Mouse (Mus musculus): Measurements from ENCODE around the gene Xdh. TPM values are rescaled to one million over a fixed set of nuclear protein-coding genes. Genes with fewer than 3 reads are reported as not detected.

Gene Xdh
- polyA plus RNA-seq, 1 experiment from 2014 or later, result 0.39 TPM

Other genes with a start within 250 kb of the Xdh start
- gene Galnt14, start 239.7 kb downstream of the Xdh start, polyA plus RNA-seq (2014; fragmentation: Nextera tagmentation; extraction: Ambion mirVana), result 1.5 and 2.1 TPM in 2 replicates
- gene Ehd3, start 146.1 kb downstream of the Xdh start, polyA plus RNA-seq (2014; fragmentation: Nextera tagmentation; extraction: Ambion mirVana), result 3.8 and 4.4 TPM in 2 replicates
- gene Srd5a2, start 97.7 kb upstream of the Xdh start, polyA plus RNA-seq (2014; fragmentation: Nextera tagmentation; extraction: Ambion mirVana), result not detected in 2 replicates